Mouse (Mus musculus): ENCODE results near the gene Gm47791.

DNA sequence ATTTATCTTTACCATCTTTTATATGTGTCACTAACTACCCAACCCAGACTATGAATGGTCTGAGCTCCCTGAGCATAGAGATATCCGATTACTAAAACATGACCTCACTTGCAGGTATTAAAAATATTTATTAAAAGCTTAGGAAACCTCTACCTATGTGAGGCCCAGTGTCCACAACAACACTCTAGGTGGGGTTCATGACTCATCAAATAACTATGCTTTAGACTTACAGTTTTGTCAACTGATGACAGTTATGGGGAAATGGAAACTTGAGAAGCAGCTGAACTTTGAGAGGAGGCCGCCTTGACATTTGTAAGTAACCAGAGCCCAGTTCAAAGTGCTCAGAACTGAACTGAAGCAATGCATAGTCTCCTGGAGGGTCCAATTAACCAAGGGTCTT, 24.2 kb upstream of the Gm47791 start:
- TF ChIP-seq CTCF (IDR thresholded peaks at IDR 0.05; ENCODE audit: extremely low read depth, insufficient read depth, low read length) (no peak), POLR2A (IDR thresholded peaks at IDR 0.05; ENCODE audit: extremely low read depth, insufficient read depth, low read length) (no peak)
